8 mouse cellular contexts compared by ENCODE assay signal in genomic region chr4:97775059-97775458, GRCm38 (mm10). TPM values are rescaled to one million over a fixed set of nuclear protein-coding genes. Genes with fewer than 3 reads are reported as not detected.
DNase-seq lines count a peak whose midpoint lies in the region; ATAC-seq lines count a peak whose summit lies in the region.

No protein-coding gene starts in this region.

- DNase-seq in CD4-positive, CD25-positive, alpha-beta regulatory T cell, adult 2 months (ENCODE audit: low read depth, low spot score) = peak; percentile 38
- DNase-seq in cerebellum, postnatal 10 days = peak; percentile 69 to 87
- DNase-seq in gastrocnemius, adult 8-10 months (ENCODE audit: low spot score in 2 of 2) = peak; percentile 69 to 77

- H3K9ac ChIP-seq in hindbrain, embryonic 16.5 days (ENCODE audit: low read depth, low read length) = no peak overlapping the region
- peak overlapping the region; percentile 73 for H3K9ac ChIP-seq in limb, embryonic 13.5 days
- H3K9ac ChIP-seq in midbrain, embryonic 13.5 days (replicated peaks) = no peak overlapping the region
- peak overlapping the region; percentile 54 for H3K9ac ChIP-seq in stomach, embryonic 16.5 days (ENCODE audit: low read length)

- H3K4me3 ChIP-seq in hindbrain, embryonic 16.5 days (ENCODE audit: low read length) = peak overlapping the region; percentile 5; the same call in 1 of the 2 replicates
- peak overlapping the region; percentile 97 for H3K4me3 ChIP-seq in limb, embryonic 13.5 days
- peak overlapping the region; percentile 72; the same call in 1 of the 2 replicates for H3K4me3 ChIP-seq in midbrain, embryonic 13.5 days (replicated peaks)
- H3K4me3 ChIP-seq in stomach, embryonic 16.5 days (replicated peaks; ENCODE audit: low read length) = peak overlapping the region; percentile 89

- H3K36me3 ChIP-seq in hindbrain, embryonic 16.5 days (ENCODE audit: control insufficient read depth, insufficient read depth, low read length) = no peaks in the 10 kb centered on the region
- no peaks in the 10 kb centered on the region for H3K36me3 ChIP-seq in limb, embryonic 13.5 days
- no peaks in the 10 kb centered on the region for H3K36me3 ChIP-seq in midbrain, embryonic 13.5 days
- no peaks in the 10 kb centered on the region for H3K36me3 ChIP-seq in stomach, embryonic 16.5 days (ENCODE audit: control insufficient read depth, insufficient read depth, low read length)

- peaks cover 2% of the 10 kb centered on the region for H3K4me1 ChIP-seq in hindbrain, embryonic 16.5 days (ENCODE audit: control insufficient read depth, insufficient read depth, low read depth, low read length)
- peaks cover 29% of the 10 kb centered on the region for H3K4me1 ChIP-seq in limb, embryonic 13.5 days
- peaks cover 48% of the 10 kb centered on the region for H3K4me1 ChIP-seq in midbrain, embryonic 13.5 days (replicated peaks)
- H3K4me1 ChIP-seq in stomach, embryonic 16.5 days (ENCODE audit: control insufficient read depth, insufficient read depth, low read length) = peaks cover 16% of the 10 kb centered on the region

- WGBS in hindbrain, embryonic 16.5 days = under 1% methylated on average over 13 of the region's 13 CpGs
- under 1% methylated on average over 13 of the region's 13 CpGs for WGBS in limb, embryonic 13.5 days
- WGBS in midbrain, embryonic 13.5 days = under 1% methylated on average over 13 of the region's 13 CpGs
- WGBS in stomach, embryonic 16.5 days = under 1% methylated on average over 13 of the region's 13 CpGs

- 0 out of 2 replicates have a peak, but pooled peaks cover 2% of the 10 kb centered on the region for H3K27me3 ChIP-seq in hindbrain, embryonic 16.5 days (replicated peaks; ENCODE audit: control insufficient read depth, insufficient read depth, low read length)
- H3K27me3 ChIP-seq in limb, embryonic 13.5 days = no peaks in the 10 kb centered on the region
- peaks cover 52% of the 10 kb centered on the region for H3K27me3 ChIP-seq in midbrain, embryonic 13.5 days
- H3K27me3 ChIP-seq in stomach, embryonic 16.5 days (ENCODE audit: control insufficient read depth, insufficient read depth, low read length) = no peaks in the 10 kb centered on the region

- H3K27ac ChIP-seq in hindbrain, embryonic 16.5 days (ENCODE audit: low read depth, low read length) = peak overlapping the region; percentile 75
- H3K27ac ChIP-seq in limb, embryonic 13.5 days = peak overlapping the region; percentile 99
- H3K27ac ChIP-seq in midbrain, embryonic 13.5 days = peak overlapping the region; percentile 61
- peak overlapping the region; percentile 98 for H3K27ac ChIP-seq in stomach, embryonic 16.5 days (ENCODE audit: low read length)

- H3K9me3 ChIP-seq in hindbrain, embryonic 16.5 days (ENCODE audit: control insufficient read depth, low read length) = no peaks in the 10 kb centered on the region
- no peaks in the 10 kb centered on the region for H3K9me3 ChIP-seq in limb, embryonic 13.5 days
- H3K9me3 ChIP-seq in midbrain, embryonic 13.5 days = no peaks in the 10 kb centered on the region
- no peaks in the 10 kb centered on the region for H3K9me3 ChIP-seq in stomach, embryonic 16.5 days (replicated peaks; ENCODE audit: control insufficient read depth, low read length)

- peak overlapping the region; percentile 55 for H3K4me2 ChIP-seq in hindbrain, embryonic 16.5 days (ENCODE audit: low read length)
- peak overlapping the region; percentile 80 for H3K4me2 ChIP-seq in limb, embryonic 13.5 days (replicated peaks)
- H3K4me2 ChIP-seq in midbrain, embryonic 13.5 days (replicated peaks) = peak overlapping the region; percentile 88
- peak overlapping the region; percentile 65 for H3K4me2 ChIP-seq in stomach, embryonic 16.5 days (ENCODE audit: low read depth, low read length)

- ATAC-seq in CD4-positive, CD25-positive, alpha-beta regulatory T cell, adult 4 months = no peak
- ATAC-seq in hindbrain, embryonic 16.5 days = no peak
- 0 out of 2 replicates have a peak, but pooled peaks have one; percentile 12 for ATAC-seq in limb, embryonic 13.5 days (ENCODE audit: low FRiP score, low read depth)
- no peak for ATAC-seq in midbrain, embryonic 13.5 days
- ATAC-seq in stomach, embryonic 16.5 days (ENCODE audit: insufficient read depth, low FRiP score) = no peak

RNA-seq across cellular contexts. Expression of gene Nfia, which starts 2.5 kb away (rescaled TPM):
- polyA plus RNA-seq in CD4-positive, CD25-positive, alpha-beta regulatory T cell, adult 4 months (2017; shearing (Covaris generic)) = 10 to 100 TPM; 13.1 to 19.9 TPM
- total RNA-seq in gastrocnemius, adult 8-10 months (2022) = 10 to 100 TPM; 53.6 to 64.5 (median 57.1) TPM
- 38.4 and 43.4 TPM in 2 replicates for polyA plus RNA-seq in hindbrain, embryonic 16.5 days (2015; fragmentation: Nextera tagmentation; extraction: Ambion mirVana)
- 88.3 and 88.4 TPM in 2 replicates for polyA plus RNA-seq in limb, embryonic 13.5 days (2015; fragmentation: Nextera tagmentation; extraction: Ambion mirVana)
- 31.7 and 36.2 TPM in 2 replicates for polyA plus RNA-seq in midbrain, embryonic 13.5 days (2015; fragmentation: Nextera tagmentation; extraction: Ambion mirVana)
- 42.9 and 45.1 TPM in 2 replicates for polyA plus RNA-seq in stomach, embryonic 16.5 days (2015; fragmentation: Nextera tagmentation; extraction: Ambion mirVana)

RNA-seq across cellular contexts. Expression of gene E130114P18Rik, which starts 2.8 kb away (rescaled TPM):
- polyA plus RNA-seq in CD4-positive, CD25-positive, alpha-beta regulatory T cell, adult 4 months (2017; shearing (Covaris generic)) = not detected
- total RNA-seq in gastrocnemius, adult 8-10 months (2022) = not detected
- polyA plus RNA-seq in hindbrain, embryonic 16.5 days (2015; fragmentation: Nextera tagmentation; extraction: Ambion mirVana) = 20.9 and 21.5 TPM in 2 replicates
- 3.7 and 6.3 TPM in 2 replicates for polyA plus RNA-seq in limb, embryonic 13.5 days (2015; fragmentation: Nextera tagmentation; extraction: Ambion mirVana)
- 22.5 and 24.4 TPM in 2 replicates for polyA plus RNA-seq in midbrain, embryonic 13.5 days (2015; fragmentation: Nextera tagmentation; extraction: Ambion mirVana)
- 2.5 and 2.6 TPM in 2 replicates for polyA plus RNA-seq in stomach, embryonic 16.5 days (2015; fragmentation: Nextera tagmentation; extraction: Ambion mirVana)

Comparison
In these comparisons a context has a peak if more than half of its experiments do, and no peak if none do; other contexts are left out.
1. H3K4me3 ChIP-seq: peak in every context shown above with its lines; median percentile 97 in limb, embryonic 13.5 days; 89 in stomach, embryonic 16.5 days; 72 in midbrain, embryonic 13.5 days; 5 in hindbrain, embryonic 16.5 days.
2. H3K9ac ChIP-seq: peak in limb, embryonic 13.5 days (single experiment) and stomach, embryonic 16.5 days (single experiment); none in hindbrain, embryonic 16.5 days (single experiment) and midbrain, embryonic 13.5 days (single experiment).
3. Peak in every context shown above with its lines, with median percentiles within 50 percentile points of each other: DNase-seq, H3K27ac ChIP-seq and H3K4me2 ChIP-seq.